Mouse (Mus musculus) G1E (cell line): ENCODE measurements around the gene Slc2a4. TPM values are rescaled to one million over a fixed set of nuclear protein-coding genes. Genes with fewer than 3 reads are reported as not detected.
A peak's percentile ranks its signal among the peaks of the same experiment; 100 is the strongest.

Experiments
- ATAC-seq: 2 replicates; pipeline ENCODE4 v1.8.0; 2016; ENCODE audit warnings: mild to moderate bottlenecking; ENCODE audit not compliant: insufficient number of reproducible peaks, poor library complexity, low FRiP score, severe bottlenecking; ENCODE audit errors: extremely low read depth
- DNase-seq: peaks from one replicate; pipeline ENCODE4 v3.0.0; 2012; ENCODE audit warnings: low spot score
- H3K27me3 ChIP-seq: 2 replicates; pipeline ENCODE4 v1.6.1; 2012; ENCODE audit warnings: mild to moderate bottlenecking, low read length, inconsistent platforms; ENCODE audit not compliant: insufficient read depth
- H3K36me3 ChIP-seq: replicated peaks from 2 replicates; pipeline ENCODE3; 2012; ENCODE audit warnings: mild to moderate bottlenecking, inconsistent platforms
- H3K4me1 ChIP-seq: 2 replicates; pipeline ENCODE4 v1.6.1; 2012; ENCODE audit warnings: low read depth, low read length, inconsistent platforms, mixed read lengths; ENCODE audit not compliant: insufficient read depth
- H3K4me3 ChIP-seq: 2 replicates; pipeline ENCODE4 v1.5.1; 2012; ENCODE audit warnings: low read depth, mild to moderate bottlenecking, inconsistent platforms, low read length, moderate library complexity, mixed read lengths
- H3K9me3 ChIP-seq: replicated peaks from 2 replicates; pipeline ENCODE4 v1.6.1; 2012; ENCODE audit warnings: inconsistent platforms
- CTCF ChIP-seq: IDR thresholded peaks from 2 replicates; pipeline ENCODE4 v1.5.1; 2012; ENCODE audit warnings: low read depth, low read length, inconsistent platforms, mixed read lengths
- GATA1 ChIP-seq: IDR thresholded peaks from 2 replicates; pipeline ENCODE4 v1.6.1; 2012; ENCODE audit warnings: borderline replicate concordance, low read length, inconsistent platforms, mixed read lengths
- GATA2 ChIP-seq: IDR thresholded peaks from 2 replicates; pipeline ENCODE4 v1.6.1; 2012; ENCODE audit warnings: low read depth, low read length, inconsistent platforms, borderline replicate concordance
- POLR2AphosphoS5 ChIP-seq: IDR thresholded peaks from 2 replicates; pipeline ENCODE4 v1.6.1; 2012; ENCODE audit warnings: low read depth, low read length, inconsistent platforms; ENCODE audit not compliant: insufficient replicate concordance
- TAL1 ChIP-seq: conservative IDR thresholded peaks from 2 replicates; pipeline ENCODE4 v1.6.1; 2012; ENCODE audit warnings: low read depth, low read length, inconsistent platforms, mixed read lengths
- polyA plus RNA-seq: library from polyadenylated mRNA; stranded (reverse); fragments of >175 nt; gene quantifications from 2 replicates; pipeline ENCODE4 v1.2.3, GENCODE M21; 2012
- total RNA-seq, 2 experiments: library from RNA; stranded (forward) in 1 of 2; stranded (reverse) in 1 of 2; fragments of 200-1000 nt in 1 of 2; fragments of >200 nt in 1 of 2; fragmentation: Nextera tagmentation in 1 of 2; gene quantifications; 2 replicates each; pipeline ENCODE4 v1.2.3; 2014 to 2017

Gene Slc2a4
- 0.39 and 10.6 TPM in 2 replicates for total RNA-seq (2014; fragmentation: Nextera tagmentation)
- 0.06 and 0.16 TPM in 2 replicates for total RNA-seq (2017)
- polyA plus RNA-seq = 0.16 TPM in 1 of 2 replicates, not detected in the other

DNA sequence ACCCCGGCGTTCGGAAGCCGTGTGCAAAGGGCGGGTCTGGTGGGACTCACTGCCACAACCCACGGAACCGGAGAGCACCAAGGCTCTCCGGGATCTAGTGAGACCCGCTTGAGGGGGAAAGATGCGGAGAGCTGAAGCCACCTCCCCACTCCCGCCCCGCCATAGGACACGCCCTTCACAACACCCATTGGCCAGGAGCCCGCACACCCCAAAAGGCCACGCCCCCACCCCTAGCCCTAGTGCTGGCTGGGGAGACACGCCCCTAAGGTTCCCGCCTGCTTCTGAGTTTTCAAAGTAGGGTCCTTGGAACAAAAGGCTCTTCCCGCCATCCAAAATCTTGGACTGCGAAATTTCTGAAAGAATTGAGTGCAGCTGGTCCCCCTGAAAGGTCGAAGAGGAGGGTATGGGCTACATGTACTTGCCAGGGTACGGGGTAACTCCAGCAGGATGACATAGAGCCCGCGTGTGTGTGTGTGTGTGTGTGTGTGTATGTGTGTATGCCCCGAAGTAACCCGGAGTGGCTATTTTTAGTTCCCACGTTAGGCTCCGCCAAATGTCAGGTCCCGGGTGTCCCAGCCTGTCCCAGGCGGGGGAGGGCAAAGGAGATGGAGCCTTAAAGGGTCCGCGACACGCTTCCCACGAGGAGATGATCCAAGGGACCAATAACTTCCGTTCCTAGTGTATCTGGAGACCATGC lies at the start of gene Slc2a4:
Slc2a4 (minus strand) TSS at position 123 of the 697 bp plus-strand sequence.
- TF ChIP-seq POLR2AphosphoS5 (no peak), CTCF (no peak), TAL1 (no peak), GATA1 (no peak), GATA2 (no peak)
- Histone ChIP-seq H3K4me1 (peaks cover 45% of the 10 kb centered on the region), H3K9me3 (no peaks in the 10 kb centered on the region), H3K4me3 (peak within 1 kb of the TSS; percentile 68; the same call in 1 of the 2 replicates), H3K27me3 (peaks cover 55% of the 10 kb centered on the region), H3K36me3 (no peaks in the 10 kb centered on the region)
- DNase-seq (peak; percentile 98), ATAC-seq (peak; percentile 92)

DNA sequence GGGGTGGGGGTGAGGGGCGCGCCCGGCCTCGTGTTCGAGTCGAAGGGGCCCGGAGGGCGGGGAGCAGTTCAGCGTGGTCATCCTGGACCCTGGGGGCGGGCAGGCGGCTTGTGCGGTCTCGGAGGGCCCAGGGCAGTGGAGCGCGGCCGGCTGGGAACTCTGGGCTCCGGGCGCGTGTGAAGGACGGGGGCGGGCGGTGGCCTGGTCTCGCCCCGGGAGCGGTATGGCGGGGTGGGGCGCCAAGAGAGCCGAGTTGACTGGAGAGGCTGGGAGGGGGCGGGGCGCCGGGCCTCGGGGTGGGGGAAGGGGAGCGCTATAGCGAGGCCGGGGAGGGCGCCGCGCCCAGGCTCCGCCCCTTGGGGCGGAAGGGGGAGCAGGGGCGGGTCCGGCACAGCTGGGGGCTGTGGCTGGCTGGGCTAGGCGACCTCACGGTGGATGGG lies 49.1 kb upstream of the Slc2a4 start:
- peak overlapping the region; percentile 98 for H3K4me3 ChIP-seq
- ATAC-seq = peak; percentile 31
- peaks cover 58% of the 10 kb centered on the region for H3K36me3 ChIP-seq
- peak; percentile 94 for DNase-seq
- H3K9me3 ChIP-seq = no peaks in the 10 kb centered on the region
- TF ChIP-seq GATA1 (no peak), GATA2 (no peak), POLR2AphosphoS5 (no peak), TAL1 (no peak), CTCF (no peak)
- peaks cover 70% of the 10 kb centered on the region for H3K4me1 ChIP-seq
- H3K27me3 ChIP-seq = no peaks in the 10 kb centered on the region

DNA sequence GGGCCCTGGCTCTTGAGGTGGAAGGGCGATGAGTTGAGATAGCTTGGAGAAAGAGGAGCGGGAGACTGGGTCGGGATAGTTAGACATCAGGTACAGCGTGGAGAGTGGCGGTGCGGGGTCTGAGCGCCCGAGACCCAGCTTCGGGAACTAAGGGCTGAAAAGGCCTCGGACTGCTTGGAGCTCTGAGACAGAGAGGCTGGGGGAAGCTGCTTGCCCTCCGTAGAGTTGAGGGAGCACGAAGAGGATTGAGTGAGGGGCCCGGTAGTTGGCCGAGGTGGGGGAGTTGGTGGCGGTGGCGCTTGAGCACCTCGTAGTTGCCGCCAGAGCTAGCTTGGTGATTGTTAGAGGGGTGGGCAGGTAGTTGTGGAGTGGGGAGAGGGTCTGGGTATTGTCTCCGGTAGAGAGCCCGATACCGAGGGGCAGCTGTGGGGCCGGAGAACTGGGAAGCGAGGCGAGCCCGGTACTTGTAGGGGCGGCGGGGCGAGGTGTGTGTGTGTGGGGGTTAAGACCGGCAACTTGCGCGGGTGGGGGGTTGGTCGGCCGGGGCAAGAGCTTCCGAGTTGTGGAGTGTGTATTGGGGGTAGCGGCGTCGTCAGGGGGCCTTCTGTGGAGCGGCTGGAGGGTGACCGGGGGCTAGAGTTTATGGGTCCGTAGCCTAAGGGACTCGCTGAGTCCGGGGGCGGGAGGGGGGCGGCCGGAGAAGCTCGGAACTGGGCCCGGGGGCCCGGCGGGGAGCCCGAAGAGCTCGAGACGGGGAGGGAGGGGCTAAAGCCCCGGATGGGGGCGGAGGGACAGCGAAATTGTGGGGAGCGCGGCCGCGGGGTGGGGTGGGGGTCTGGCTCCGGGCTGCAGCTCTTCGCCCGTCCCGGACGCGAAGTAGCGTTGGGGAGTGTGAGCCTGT lies 48.4 kb upstream of the Slc2a4 start:
- peaks cover 64% of the 10 kb centered on the region for H3K4me1 ChIP-seq
- TF ChIP-seq GATA2 (no peak), POLR2AphosphoS5 (no peak), CTCF (no peak), GATA1 (no peak), TAL1 (no peak)
- ATAC-seq = no peak
- peaks cover 55% of the 10 kb centered on the region for H3K36me3 ChIP-seq
- H3K4me3 ChIP-seq = peak overlapping the region; percentile 98
- H3K27me3 ChIP-seq = no peaks in the 10 kb centered on the region
- H3K9me3 ChIP-seq = no peaks in the 10 kb centered on the region
- peak; percentile 80 for DNase-seq

DNA sequence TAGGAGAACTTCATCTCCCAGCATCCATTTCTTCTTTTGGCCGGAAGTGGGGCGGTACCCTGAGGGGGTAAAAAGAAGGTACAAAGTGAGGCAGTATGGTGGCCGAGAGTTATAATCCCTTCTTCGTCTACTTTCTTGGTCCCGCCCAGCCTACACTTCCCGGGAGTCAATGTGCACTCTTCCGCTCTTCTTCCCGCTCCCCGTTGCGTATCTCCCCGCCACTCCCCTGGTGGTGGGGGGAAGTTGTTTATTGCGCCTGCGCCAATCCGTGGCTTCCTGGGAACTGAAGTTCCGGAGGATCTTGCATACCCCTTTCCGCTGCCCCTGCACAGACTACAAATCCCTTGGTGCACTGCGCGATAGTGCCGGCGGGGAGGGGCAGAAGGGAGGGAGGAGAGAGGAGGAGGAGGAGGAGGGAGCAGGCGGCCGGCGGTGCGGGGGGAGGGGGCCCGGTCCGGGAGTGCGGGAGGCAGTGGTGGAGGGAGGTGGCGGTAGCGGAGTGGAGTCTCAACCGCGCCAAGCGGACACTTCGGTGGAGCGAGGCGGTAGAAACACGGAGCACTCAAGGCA lies 47.5 kb upstream of the Slc2a4 start, which contains the start of gene Phf23:
Phf23 (plus strand) TSS at position 387 of the 570 bp plus-strand sequence.
- ATAC-seq (peak; percentile 70), DNase-seq (peak; percentile 80)
- Histone ChIP-seq H3K27me3 (no peaks in the 10 kb centered on the region), H3K4me1 (peaks cover 64% of the 10 kb centered on the region), H3K36me3 (peaks cover 57% of the 10 kb centered on the region), H3K9me3 (no peaks in the 10 kb centered on the region), H3K4me3 (peak within 1 kb of the TSS; percentile 98)
- TF ChIP-seq POLR2AphosphoS5 (no peak), GATA1 (no peak), TAL1 (no peak), GATA2 (no peak), CTCF (no peak)

DNA sequence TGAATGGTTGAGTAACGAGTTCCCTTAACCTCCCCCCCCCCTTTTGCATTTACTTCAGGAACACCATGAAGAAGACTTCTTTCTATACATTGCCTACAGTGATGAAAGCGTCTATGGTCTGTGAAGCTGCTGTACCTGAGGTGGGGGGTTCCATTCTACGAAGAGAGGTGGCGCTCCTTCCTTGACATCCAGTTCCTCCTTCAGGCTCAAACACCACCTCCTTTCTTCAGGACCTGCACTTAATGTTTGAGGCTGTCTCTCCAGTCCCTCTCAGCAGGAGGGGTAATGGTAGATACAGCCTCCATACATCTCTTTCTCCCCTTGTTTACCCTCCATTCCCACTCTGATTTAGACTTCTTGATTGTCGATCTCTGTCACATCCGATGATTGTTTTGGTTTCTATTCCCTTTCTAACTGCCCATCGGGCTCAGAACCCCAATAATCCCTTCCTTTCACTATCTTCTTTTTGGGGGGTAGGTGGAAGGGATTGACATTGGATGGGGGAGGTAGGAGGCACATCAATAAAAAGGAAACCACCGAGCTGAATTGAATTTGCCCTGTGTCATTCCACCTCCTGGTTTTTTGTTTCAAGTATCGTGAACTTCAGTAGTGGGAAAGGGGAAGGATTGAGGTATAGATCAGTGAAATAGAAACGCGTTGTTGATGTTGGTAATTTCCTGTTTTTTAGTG lies 46.6 kb upstream of the Slc2a4 start:
- peaks cover 57% of the 10 kb centered on the region for H3K36me3 ChIP-seq
- DNase-seq (no peak), ATAC-seq (no peak)
- peaks cover 63% of the 10 kb centered on the region for H3K4me1 ChIP-seq
- H3K9me3 ChIP-seq = no peaks in the 10 kb centered on the region
- H3K27me3 ChIP-seq = no peaks in the 10 kb centered on the region
- TF ChIP-seq GATA1 (no peak), POLR2AphosphoS5 (no peak), CTCF (no peak), GATA2 (no peak), TAL1 (no peak)
- no peak overlapping the region; the same call in 1 of the 2 replicates for H3K4me3 ChIP-seq
